Mouse (Mus musculus): ENCODE results near the gene Hunk. TPM values are rescaled to one million over a fixed set of nuclear protein-coding genes. Genes with fewer than 3 reads are reported as not detected.

Hunk gene
- polyA plus RNA-seq, 1 experiment from 2014 or later, result 14.5 TPM

DNA sequence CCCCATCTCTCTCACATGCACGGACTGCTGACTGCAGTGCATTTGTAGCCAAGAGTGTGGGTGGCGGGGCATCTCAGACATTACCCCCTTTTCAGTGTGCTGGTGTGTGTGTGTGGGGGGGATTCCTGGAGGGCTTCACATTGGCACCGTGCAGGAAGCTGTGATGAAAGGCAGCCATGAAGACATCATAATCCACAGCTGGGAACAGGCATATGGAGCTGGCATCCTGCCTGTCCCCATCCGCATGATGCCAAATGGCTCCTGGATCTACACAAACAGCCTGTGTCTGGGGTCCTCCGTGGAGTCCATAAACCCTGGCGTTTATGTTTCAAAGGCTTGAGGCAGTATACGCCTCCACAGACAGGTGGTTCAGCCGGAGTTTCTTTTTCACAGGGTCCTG, 132.4 kb downstream of the Hunk start:
- Histone ChIP-seq H3K9me3 (replicated peaks; ENCODE audit: control insufficient read depth, low read length) (no peaks in the 10 kb centered on the region), H3K27ac (replicated peaks; ENCODE audit: low read depth, low read length) (no peak overlapping the region), H3K27me3 (ENCODE audit: control insufficient read depth, insufficient read depth, low read length) (no peaks in the 10 kb centered on the region), H3K36me3 (replicated peaks; ENCODE audit: control insufficient read depth, insufficient read depth, low read depth, low read length) (no peaks in the 10 kb centered on the region), H3K4me1 (ENCODE audit: control insufficient read depth, insufficient read depth, low read length) (peaks cover 5% of the 10 kb centered on the region), H3K9ac (replicated peaks; ENCODE audit: low read length) (no peak overlapping the region), H3K4me3 (ENCODE audit: low read depth, low read length) (no peak overlapping the region), H3K4me2 (ENCODE audit: low read depth, low read length) (no peak overlapping the region)
- DNase-seq (ENCODE audit: low spot score), result no peak
- WGBS, result 82% methylated on average over 8 of the region's 8 CpGs
- ATAC-seq (replicated peaks; ENCODE audit: insufficient number of reproducible peaks, low FRiP score, low TSS enrichment, low read depth), result no peak

DNA sequence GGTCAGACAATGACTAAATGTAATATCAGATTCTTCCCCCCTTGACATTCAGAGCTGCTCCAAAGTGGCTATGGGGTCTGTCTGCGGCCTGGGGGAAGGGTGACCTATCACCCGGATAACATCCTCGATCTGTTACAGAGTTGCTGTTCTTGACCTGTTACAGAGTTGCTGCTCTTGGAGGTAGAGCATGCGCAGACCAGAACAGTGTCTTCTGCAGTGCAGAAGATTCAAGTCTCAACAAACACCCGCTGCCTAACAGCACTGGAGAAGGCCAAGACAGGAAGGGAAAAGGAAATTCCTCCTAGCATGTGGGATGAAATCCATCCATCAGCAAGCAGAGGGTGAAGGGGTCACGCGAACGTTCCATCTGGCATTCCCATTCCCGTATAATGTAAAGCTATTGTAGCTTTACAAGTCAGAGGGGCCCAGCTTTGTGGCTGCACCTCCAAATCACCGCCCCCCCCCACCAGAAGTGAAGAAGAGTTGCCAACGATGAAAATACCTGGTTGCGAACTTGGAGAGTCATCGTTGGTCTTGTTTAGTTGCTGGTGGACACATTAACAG, 133.0 kb downstream of the Hunk start:
- H3K4me3 ChIP-seq (ENCODE audit: low read depth, low read length), result no peak overlapping the region
- no peak overlapping the region for H3K9ac ChIP-seq (replicated peaks; ENCODE audit: low read length)
- ATAC-seq (replicated peaks; ENCODE audit: insufficient number of reproducible peaks, low FRiP score, low TSS enrichment, low read depth) (no peak), DNase-seq (ENCODE audit: low spot score) (no peak)
- 72% methylated on average over 13 of the region's 13 CpGs for WGBS
- H3K27me3 ChIP-seq (ENCODE audit: control insufficient read depth, insufficient read depth, low read length), result no peaks in the 10 kb centered on the region
- peaks cover 9% of the 10 kb centered on the region for H3K4me1 ChIP-seq (ENCODE audit: control insufficient read depth, insufficient read depth, low read length)
- H3K27ac ChIP-seq (replicated peaks; ENCODE audit: low read depth, low read length), result no peak overlapping the region
- no peaks in the 10 kb centered on the region for H3K9me3 ChIP-seq (replicated peaks; ENCODE audit: control insufficient read depth, low read length)
- H3K4me2 ChIP-seq (ENCODE audit: low read depth, low read length), result no peak overlapping the region
- no peaks in the 10 kb centered on the region for H3K36me3 ChIP-seq (replicated peaks; ENCODE audit: control insufficient read depth, insufficient read depth, low read depth, low read length)

DNA sequence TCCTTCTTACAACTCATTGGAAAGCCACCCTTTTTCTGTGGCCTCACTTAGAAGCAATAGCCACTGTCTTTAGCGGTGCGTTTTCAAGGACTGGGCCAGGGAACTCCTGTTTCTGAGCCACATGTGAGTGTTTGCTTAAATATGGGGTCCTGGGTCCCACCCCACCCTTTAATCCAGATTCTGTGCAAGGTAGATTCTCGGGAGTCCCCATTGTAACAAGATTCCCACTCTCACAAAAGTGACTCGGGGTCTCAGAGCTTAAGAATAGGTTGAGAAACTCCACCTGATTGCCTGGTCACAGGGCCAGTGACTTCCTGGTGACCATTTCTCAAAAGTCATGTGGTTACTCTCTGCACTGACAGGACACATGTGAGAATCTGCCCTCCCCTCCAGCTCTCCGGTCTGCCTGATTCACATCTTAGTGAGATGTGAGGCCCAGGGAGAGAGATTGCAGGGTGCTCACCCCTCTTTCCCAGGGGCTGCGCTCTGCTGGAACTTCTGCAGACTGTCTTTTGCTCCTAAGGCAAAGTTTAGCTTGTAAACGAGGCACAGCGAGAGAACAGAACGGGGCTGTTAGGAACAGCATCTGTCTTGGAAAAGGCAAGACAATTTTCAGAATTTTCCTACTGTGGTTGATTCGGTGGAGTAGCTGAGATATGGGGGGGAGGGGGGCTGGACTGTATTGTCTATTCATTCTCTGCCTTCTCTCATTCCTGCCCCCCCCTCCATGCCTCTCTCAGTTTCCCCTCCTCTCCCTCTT, 135.6 kb downstream of the Hunk start:
- DNase-seq (ENCODE audit: low spot score) (no peak), ATAC-seq (replicated peaks; ENCODE audit: insufficient number of reproducible peaks, low FRiP score, low TSS enrichment, low read depth) (no peak)
- Histone ChIP-seq H3K4me2 (ENCODE audit: low read depth, low read length) (no peak overlapping the region), H3K4me3 (ENCODE audit: low read depth, low read length) (no peak overlapping the region), H3K4me1 (ENCODE audit: control insufficient read depth, insufficient read depth, low read length) (peaks cover 9% of the 10 kb centered on the region), H3K27ac (replicated peaks; ENCODE audit: low read depth, low read length) (no peak overlapping the region), H3K27me3 (ENCODE audit: control insufficient read depth, insufficient read depth, low read length) (no peaks in the 10 kb centered on the region), H3K36me3 (replicated peaks; ENCODE audit: control insufficient read depth, insufficient read depth, low read depth, low read length) (no peaks in the 10 kb centered on the region), H3K9me3 (replicated peaks; ENCODE audit: control insufficient read depth, low read length) (no peaks in the 10 kb centered on the region), H3K9ac (replicated peaks; ENCODE audit: low read length) (peak overlapping the region; percentile 32)
- 17% methylated on average over 10 of the region's 10 CpGs for WGBS

DNA sequence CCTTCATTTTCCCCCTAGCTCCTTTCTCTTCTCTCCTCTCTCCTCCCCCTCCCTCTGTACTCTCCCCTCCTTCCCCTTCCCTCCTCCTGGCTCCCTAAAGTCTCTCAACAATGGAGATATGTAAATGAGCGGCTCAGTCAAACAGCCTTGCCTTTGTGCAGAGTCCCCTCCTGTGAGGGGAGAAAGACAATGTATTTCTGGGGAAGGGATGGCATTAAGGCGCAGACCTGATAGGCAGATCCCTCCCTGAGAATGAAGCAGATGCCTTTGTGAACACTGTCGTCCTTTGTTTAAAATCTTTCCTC, 136.1 kb downstream of the Hunk start:
- ATAC-seq (replicated peaks; ENCODE audit: insufficient number of reproducible peaks, low FRiP score, low TSS enrichment, low read depth) (peak; percentile 54), DNase-seq (ENCODE audit: low spot score) (peak; percentile 28)
- H3K4me2 ChIP-seq (ENCODE audit: low read depth, low read length), result no peak overlapping the region
- H3K4me1 ChIP-seq (ENCODE audit: control insufficient read depth, insufficient read depth, low read length), result peaks cover 9% of the 10 kb centered on the region
- no peaks in the 10 kb centered on the region for H3K27me3 ChIP-seq (ENCODE audit: control insufficient read depth, insufficient read depth, low read length)
- H3K36me3 ChIP-seq (replicated peaks; ENCODE audit: control insufficient read depth, insufficient read depth, low read depth, low read length), result no peaks in the 10 kb centered on the region
- no peaks in the 10 kb centered on the region for H3K9me3 ChIP-seq (replicated peaks; ENCODE audit: control insufficient read depth, low read length)
- WGBS, result 20% methylated on average over 3 of the region's 3 CpGs
- no peak overlapping the region for H3K27ac ChIP-seq (replicated peaks; ENCODE audit: low read depth, low read length)
- H3K4me3 ChIP-seq (ENCODE audit: low read depth, low read length), result no peak overlapping the region
- H3K9ac ChIP-seq (replicated peaks; ENCODE audit: low read length), result no peak overlapping the region

DNA sequence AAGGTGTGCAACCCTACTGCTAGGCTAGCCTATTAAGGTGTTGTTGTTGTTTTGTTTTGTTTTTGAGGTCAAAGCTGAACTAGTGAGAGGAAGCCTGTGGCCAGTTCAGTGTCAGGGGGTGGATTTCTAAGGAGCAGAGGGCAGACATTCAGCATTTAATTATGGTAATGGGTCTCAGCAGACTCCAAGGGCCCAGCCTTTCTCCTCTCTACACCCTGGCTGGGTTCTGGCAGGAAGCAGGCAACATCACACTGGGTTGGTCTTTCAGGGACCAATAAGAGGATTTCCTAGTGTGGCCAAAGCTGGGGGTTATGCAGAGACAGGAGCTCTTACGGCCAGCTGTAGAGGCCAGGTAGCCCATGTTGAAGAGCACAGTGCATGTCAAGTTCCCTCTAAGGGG, 136.8 kb downstream of the Hunk start:
- Histone ChIP-seq H3K27ac (replicated peaks; ENCODE audit: low read depth, low read length) (no peak overlapping the region), H3K4me1 (ENCODE audit: control insufficient read depth, insufficient read depth, low read length) (peaks cover 9% of the 10 kb centered on the region), H3K9me3 (replicated peaks; ENCODE audit: control insufficient read depth, low read length) (no peaks in the 10 kb centered on the region), H3K27me3 (ENCODE audit: control insufficient read depth, insufficient read depth, low read length) (no peaks in the 10 kb centered on the region), H3K9ac (replicated peaks; ENCODE audit: low read length) (no peak overlapping the region), H3K36me3 (replicated peaks; ENCODE audit: control insufficient read depth, insufficient read depth, low read depth, low read length) (no peaks in the 10 kb centered on the region), H3K4me2 (ENCODE audit: low read depth, low read length) (no peak overlapping the region), H3K4me3 (ENCODE audit: low read depth, low read length) (no peak overlapping the region)
- WGBS, result 27% methylated on average over 1 of the region's 1 CpGs
- DNase-seq (ENCODE audit: low spot score) (no peak), ATAC-seq (replicated peaks; ENCODE audit: insufficient number of reproducible peaks, low FRiP score, low TSS enrichment, low read depth) (no peak)

DNA sequence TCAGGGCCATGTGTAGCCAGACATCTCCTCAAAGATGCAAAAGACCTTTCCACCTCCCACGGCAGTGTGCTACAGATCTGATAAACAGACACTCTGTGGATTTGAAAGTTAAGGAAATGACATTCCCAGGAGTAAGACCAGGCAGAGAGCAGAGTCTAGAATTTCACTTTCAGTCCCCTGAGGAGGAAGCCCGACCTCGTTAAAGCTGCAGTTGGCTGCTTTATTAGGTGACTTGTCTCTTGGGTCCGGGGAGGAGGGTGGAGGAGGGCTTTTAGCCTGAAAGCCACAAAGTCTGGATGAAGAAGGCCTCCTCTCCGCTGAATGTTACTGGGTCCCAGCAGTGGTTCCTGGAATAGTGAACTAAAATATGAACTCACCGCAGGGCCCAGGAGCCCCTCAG, 137.6 kb downstream of the Hunk start:
- no peaks in the 10 kb centered on the region for H3K27me3 ChIP-seq (ENCODE audit: control insufficient read depth, insufficient read depth, low read length)
- H3K4me1 ChIP-seq (ENCODE audit: control insufficient read depth, insufficient read depth, low read length), result peaks cover 9% of the 10 kb centered on the region
- no peak overlapping the region for H3K4me2 ChIP-seq (ENCODE audit: low read depth, low read length)
- peak overlapping the region; percentile 62; the same call in 1 of the 2 replicates for H3K27ac ChIP-seq (replicated peaks; ENCODE audit: low read depth, low read length)
- no peak overlapping the region for H3K9ac ChIP-seq (replicated peaks; ENCODE audit: low read length)
- DNase-seq (ENCODE audit: low spot score) (peak; percentile 44), ATAC-seq (replicated peaks; ENCODE audit: insufficient number of reproducible peaks, low FRiP score, low TSS enrichment, low read depth) (no peak)
- no peaks in the 10 kb centered on the region for H3K36me3 ChIP-seq (replicated peaks; ENCODE audit: control insufficient read depth, insufficient read depth, low read depth, low read length)
- no peaks in the 10 kb centered on the region for H3K9me3 ChIP-seq (replicated peaks; ENCODE audit: control insufficient read depth, low read length)
- H3K4me3 ChIP-seq (ENCODE audit: low read depth, low read length), result no peak overlapping the region
- WGBS, result 31% methylated on average over 6 of the region's 6 CpGs

DNA sequence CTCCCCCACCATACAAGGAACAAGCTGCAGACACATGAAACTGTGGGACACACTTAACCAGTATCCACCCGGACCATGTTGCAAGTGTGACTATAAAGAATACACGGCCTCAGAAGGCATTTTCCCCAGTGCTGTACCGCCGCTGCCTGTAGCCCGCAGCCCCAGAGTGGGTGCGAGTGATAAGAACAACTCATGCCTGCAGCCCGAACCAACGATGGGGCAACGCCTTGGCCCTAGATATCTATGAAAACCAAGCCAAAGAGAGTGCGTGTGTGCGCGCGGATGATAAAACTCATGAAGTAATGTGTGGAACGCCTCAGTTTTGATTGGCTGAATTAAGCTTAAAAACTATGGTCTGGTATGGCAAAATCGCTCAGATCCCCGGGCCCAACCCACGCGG, 138.1 kb downstream of the Hunk start:
- no peak for DNase-seq (ENCODE audit: low spot score)
- Histone ChIP-seq H3K9me3 (replicated peaks; ENCODE audit: control insufficient read depth, low read length) (no peaks in the 10 kb centered on the region), H3K36me3 (replicated peaks; ENCODE audit: control insufficient read depth, insufficient read depth, low read depth, low read length) (no peaks in the 10 kb centered on the region), H3K4me2 (ENCODE audit: low read depth, low read length) (no peak overlapping the region), H3K4me3 (ENCODE audit: low read depth, low read length) (no peak overlapping the region), H3K4me1 (ENCODE audit: control insufficient read depth, insufficient read depth, low read length) (peaks cover 7% of the 10 kb centered on the region), H3K27ac (replicated peaks; ENCODE audit: low read depth, low read length) (no peak overlapping the region), H3K27me3 (ENCODE audit: control insufficient read depth, insufficient read depth, low read length) (no peaks in the 10 kb centered on the region), H3K9ac (replicated peaks; ENCODE audit: low read length) (no peak overlapping the region)
- WGBS, result 94% methylated on average over 18 of the region's 18 CpGs
- no peak for ATAC-seq (replicated peaks; ENCODE audit: insufficient number of reproducible peaks, low FRiP score, low TSS enrichment, low read depth)

DNA sequence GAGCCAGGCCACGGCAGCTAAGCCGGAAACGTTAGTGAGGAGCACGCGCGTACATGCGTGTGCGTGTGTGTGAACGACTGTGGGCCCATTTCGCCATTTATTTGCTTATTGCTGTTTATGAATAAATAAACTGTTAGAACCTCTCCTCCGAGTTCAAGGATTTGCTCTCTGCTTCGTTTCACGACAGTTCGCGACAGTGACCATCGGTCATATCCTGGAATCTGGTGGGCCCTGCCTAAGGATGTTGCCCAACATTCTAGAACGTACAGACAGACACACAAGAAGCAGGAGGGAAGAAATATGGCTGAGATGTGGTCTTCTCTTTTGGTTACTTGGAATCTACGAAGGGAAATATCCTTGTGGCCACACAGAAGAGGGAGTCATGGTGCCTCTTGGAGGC, 138.6 kb downstream of the Hunk start:
- Histone ChIP-seq H3K4me1 (ENCODE audit: control insufficient read depth, insufficient read depth, low read length) (peaks cover 6% of the 10 kb centered on the region; the same call in 1 of the 2 replicates), H3K4me2 (ENCODE audit: low read depth, low read length) (no peak overlapping the region), H3K9ac (replicated peaks; ENCODE audit: low read length) (no peak overlapping the region), H3K4me3 (ENCODE audit: low read depth, low read length) (no peak overlapping the region), H3K9me3 (replicated peaks; ENCODE audit: control insufficient read depth, low read length) (no peaks in the 10 kb centered on the region), H3K36me3 (replicated peaks; ENCODE audit: control insufficient read depth, insufficient read depth, low read depth, low read length) (no peaks in the 10 kb centered on the region), H3K27ac (replicated peaks; ENCODE audit: low read depth, low read length) (no peak overlapping the region), H3K27me3 (ENCODE audit: control insufficient read depth, insufficient read depth, low read length) (no peaks in the 10 kb centered on the region)
- 97% methylated on average over 18 of the region's 18 CpGs for WGBS
- no peak for DNase-seq (ENCODE audit: low spot score)
- ATAC-seq (replicated peaks; ENCODE audit: insufficient number of reproducible peaks, low FRiP score, low TSS enrichment, low read depth), result no peak
